Mouse (Mus musculus) olfactory bulb, adult 2 months (tissue): Measurements from ENCODE around the gene 2310039H08Rik.

Source experiments
- CTCF ChIP-seq: fragments of 200-500 bp; IDR thresholded peaks from 2 replicates; pipeline ENCODE4 v1.5.1; 2012; ENCODE audit warnings: low read depth, mild to moderate bottlenecking, low read length, moderate library complexity; ENCODE audit not compliant: insufficient read depth
- POLR2A ChIP-seq: fragments of 200-500 bp; IDR thresholded peaks from 2 replicates; pipeline ENCODE4 v1.6.1; 2012; ENCODE audit warnings: mild to moderate bottlenecking, low read depth, low read length, moderate library complexity; ENCODE audit not compliant: insufficient read depth

DNA sequence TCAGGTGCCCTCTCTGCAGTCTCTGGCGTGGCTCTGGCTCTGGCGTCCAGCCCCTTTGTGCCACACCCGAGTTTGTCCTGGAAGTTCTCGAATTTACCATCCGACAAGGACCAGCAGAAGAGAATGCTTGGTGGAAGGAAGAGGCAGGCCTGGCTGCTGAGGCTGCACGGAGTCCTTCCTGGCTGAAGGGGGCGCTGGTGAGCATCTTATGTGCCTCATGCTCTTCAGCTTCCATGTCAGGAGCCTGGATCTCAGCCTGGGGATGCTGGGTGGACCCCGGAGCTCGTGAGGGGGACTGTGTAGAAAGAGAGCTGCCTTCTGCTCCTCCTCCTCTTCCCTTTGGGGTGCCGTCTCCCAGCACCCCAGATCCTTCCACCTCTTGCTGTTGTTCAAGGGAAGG is 36.3 kb upstream of the 2310039H08Rik start:
- TF ChIP-seq CTCF (no peak), POLR2A (no peak)
